Mouse (Mus musculus): ENCODE measurements at regions not wholly inside any gene's neighbourhood (a gene's known extent, or its start where the extent isn't known, plus 50 kb on each side); places are given as distances from the start of the nearest gene placed in this dataset.

- TF ChIP-seq CTCF (IDR thresholded peaks at IDR 0.05), result no peak
- Histone ChIP-seq H3K27me3 (ENCODE audit: control insufficient read depth, insufficient read depth, low read length) (no peaks in the 10 kb centered on the region), H3K4me1 (ENCODE audit: control insufficient read depth, insufficient read depth, low read length) (no peaks in the 10 kb centered on the region), H3K36me3 (ENCODE audit: control insufficient read depth, insufficient read depth, low read length) (no peaks in the 10 kb centered on the region), H3K4me3 (no peak overlapping the region), H3K27ac (no peak overlapping the region), H3K79me2 (replicated peaks; ENCODE audit: control insufficient read depth, insufficient read depth, low read length) (no peaks in the 10 kb centered on the region), H3K9ac (ENCODE audit: low read depth, low read length) (no peak overlapping the region)
- no peak for DNase-seq
- intact Hi-C loops (cut with DNase I), result no loop called here
- WGBS, result 45% methylated on average over 2 of the region's 2 CpGs
Measured at GRCm38 (mm10) chr8:31576129-31576528, 1852.4 kb upstream of the 5930422O12Rik start.

DNA sequence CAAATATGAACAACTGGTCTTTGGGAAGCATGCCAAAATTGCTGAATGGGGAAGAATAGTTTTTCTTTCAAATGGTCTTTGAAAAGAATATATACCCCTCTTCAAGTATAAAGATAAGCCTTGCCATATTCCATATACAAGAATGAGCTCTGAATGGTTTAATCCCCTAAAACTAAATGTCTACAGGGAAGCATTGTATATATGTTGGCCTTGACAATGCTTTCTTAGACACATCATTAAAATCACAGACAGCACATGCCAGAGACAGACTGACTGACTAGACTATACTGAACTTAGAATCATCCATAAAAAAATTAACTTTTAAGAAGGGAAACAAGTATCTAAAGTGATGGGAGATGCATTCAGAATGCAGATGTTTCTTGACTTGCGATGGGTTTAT lies 1843.8 kb upstream of the 5930422O12Rik start:
- Histone ChIP-seq H3K4me1 (ENCODE audit: control insufficient read depth, insufficient read depth, low read length) (no peaks in the 10 kb centered on the region), H3K4me3 (no peak overlapping the region), H3K79me2 (replicated peaks; ENCODE audit: control insufficient read depth, insufficient read depth, low read length) (no peaks in the 10 kb centered on the region), H3K27ac (no peak overlapping the region), H3K36me3 (ENCODE audit: control insufficient read depth, insufficient read depth, low read length) (no peaks in the 10 kb centered on the region), H3K9ac (ENCODE audit: low read depth, low read length) (no peak overlapping the region), H3K27me3 (ENCODE audit: control insufficient read depth, insufficient read depth, low read length) (no peaks in the 10 kb centered on the region)
- WGBS, result 90% methylated on average over 1 of the region's 1 CpGs
- DNase-seq, result no peak
- intact Hi-C loops (cut with DNase I), result no loop called here
- TF ChIP-seq CTCF (IDR thresholded peaks at IDR 0.05), result no peak
- TF ChIP-seq EP300 (IDR thresholded peaks at IDR 0.05; ENCODE audit: insufficient read depth, low read depth, low read length), result no peak
- TF ChIP-seq POLR2A (IDR thresholded peaks at IDR 0.05; ENCODE audit: insufficient read depth, low read depth, low read length), result no peak

DNA sequence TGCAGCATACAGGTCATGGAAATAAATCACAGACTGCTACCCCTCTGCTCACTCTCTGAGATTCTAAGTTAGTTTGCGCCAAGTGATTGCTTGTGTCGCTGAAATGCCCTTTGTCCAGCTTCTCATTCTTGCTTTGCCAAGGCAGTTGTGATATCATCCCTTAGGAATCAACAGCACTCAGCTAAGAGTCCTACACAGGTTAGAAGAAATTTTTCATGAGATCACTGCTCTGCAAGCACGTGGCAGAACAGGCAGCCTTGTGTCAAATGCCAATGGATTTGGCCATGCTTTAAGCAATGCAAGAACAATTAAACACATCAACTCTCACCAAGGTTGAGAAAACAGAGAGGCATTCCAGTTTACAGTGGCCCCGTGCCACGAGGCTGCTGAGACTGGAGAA lies 1829.0 kb upstream of the 5930422O12Rik start:
- H3K9ac ChIP-seq (ENCODE audit: low read depth, low read length), result no peak overlapping the region

GRCm38 (mm10) chr8:31600979-31601378 lies 1827.5 kb upstream of the 5930422O12Rik start:
- H3K4me1 ChIP-seq (ENCODE audit: control insufficient read depth, insufficient read depth, low read length), result no peaks in the 10 kb centered on the region
- H3K27me3 ChIP-seq (ENCODE audit: control insufficient read depth, insufficient read depth, low read length), result no peaks in the 10 kb centered on the region
- 42% methylated on average over 3 of the region's 3 CpGs for WGBS
- H3K27ac ChIP-seq, result no peak overlapping the region
- no peak for DNase-seq
- TF ChIP-seq POLR2A (IDR thresholded peaks at IDR 0.05; ENCODE audit: insufficient read depth, low read depth, low read length) (no peak), CTCF (IDR thresholded peaks at IDR 0.05) (no peak), EP300 (IDR thresholded peaks at IDR 0.05; ENCODE audit: insufficient read depth, low read depth, low read length) (no peak)
- no peak overlapping the region for H3K9ac ChIP-seq (ENCODE audit: low read depth, low read length)
- H3K79me2 ChIP-seq (replicated peaks; ENCODE audit: control insufficient read depth, insufficient read depth, low read length), result no peaks in the 10 kb centered on the region
- H3K4me3 ChIP-seq, result no peak overlapping the region
- intact Hi-C loops (cut with DNase I), result no loop called here
- no peaks in the 10 kb centered on the region for H3K36me3 ChIP-seq (ENCODE audit: control insufficient read depth, insufficient read depth, low read length)

More for the DNA sequence above, 1829.0 kb upstream of the 5930422O12Rik start:
- H3K36me3 ChIP-seq (ENCODE audit: control insufficient read depth, insufficient read depth, low read length), result no peaks in the 10 kb centered on the region
- no peaks in the 10 kb centered on the region for H3K79me2 ChIP-seq (replicated peaks; ENCODE audit: control insufficient read depth, insufficient read depth, low read length)
- WGBS, result 58% methylated on average over 5 of the region's 5 CpGs
- H3K27me3 ChIP-seq (ENCODE audit: control insufficient read depth, insufficient read depth, low read length), result no peaks in the 10 kb centered on the region
- DNase-seq, result peak in 1 of 2 experiments; percentile 13
- TF ChIP-seq POLR2A (IDR thresholded peaks at IDR 0.05; ENCODE audit: insufficient read depth, low read depth, low read length), result no peak
- TF ChIP-seq CTCF (IDR thresholded peaks at IDR 0.05), result no peak
- no peak for TF ChIP-seq EP300 (IDR thresholded peaks at IDR 0.05; ENCODE audit: insufficient read depth, low read depth, low read length)
- no peak overlapping the region for H3K4me3 ChIP-seq
- H3K27ac ChIP-seq, result no peak overlapping the region
- H3K4me1 ChIP-seq (ENCODE audit: control insufficient read depth, insufficient read depth, low read length), result no peaks in the 10 kb centered on the region
- intact Hi-C loops (cut with DNase I), result no loop called here

GRCm38 (mm10) chr8:31616501-31616900 lies 1812.0 kb upstream of the 5930422O12Rik start:
- no peaks in the 10 kb centered on the region for H3K79me2 ChIP-seq (replicated peaks; ENCODE audit: control insufficient read depth, insufficient read depth, low read length)
- intact Hi-C loops (cut with DNase I), result no loop called here
- H3K36me3 ChIP-seq (ENCODE audit: control insufficient read depth, insufficient read depth, low read length), result no peaks in the 10 kb centered on the region
- H3K4me3 ChIP-seq, result no peak overlapping the region
- no peaks in the 10 kb centered on the region for H3K27me3 ChIP-seq (ENCODE audit: control insufficient read depth, insufficient read depth, low read length)
- H3K9ac ChIP-seq (ENCODE audit: low read depth, low read length), result no peak overlapping the region
- H3K4me1 ChIP-seq (ENCODE audit: control insufficient read depth, insufficient read depth, low read length), result no peaks in the 10 kb centered on the region
- TF ChIP-seq POLR2A (IDR thresholded peaks at IDR 0.05; ENCODE audit: insufficient read depth, low read depth, low read length) (no peak), EP300 (IDR thresholded peaks at IDR 0.05; ENCODE audit: insufficient read depth, low read depth, low read length) (no peak)
- no peak overlapping the region for H3K27ac ChIP-seq
- no peak for DNase-seq
- 89% methylated on average over 2 of the region's 2 CpGs for WGBS

- Histone ChIP-seq H3K36me3 (ENCODE audit: control insufficient read depth, insufficient read depth, low read length) (no peaks in the 10 kb centered on the region), H3K27ac (no peak overlapping the region), H3K27me3 (ENCODE audit: control insufficient read depth, insufficient read depth, low read length) (no peaks in the 10 kb centered on the region), H3K4me1 (ENCODE audit: control insufficient read depth, insufficient read depth, low read length) (no peaks in the 10 kb centered on the region), H3K79me2 (replicated peaks; ENCODE audit: control insufficient read depth, insufficient read depth, low read length) (no peaks in the 10 kb centered on the region), H3K9ac (ENCODE audit: low read depth, low read length) (no peak overlapping the region), H3K4me3 (no peak overlapping the region)
- intact Hi-C loops (cut with DNase I), result no loop called here
- TF ChIP-seq CTCF (IDR thresholded peaks at IDR 0.05) (no peak), EP300 (IDR thresholded peaks at IDR 0.05; ENCODE audit: insufficient read depth, low read depth, low read length) (no peak), POLR2A (IDR thresholded peaks at IDR 0.05; ENCODE audit: insufficient read depth, low read depth, low read length) (no peak)
- WGBS, result 72% methylated on average over 2 of the region's 2 CpGs
- DNase-seq, result no peak
Measured at GRCm38 (mm10) chr8:31627708-31628107, 1800.8 kb upstream of the 5930422O12Rik start.
